In genomic region chr19:55167741-55168140, GRCm38 (mm10) we compare ENCODE assay signal across 27 mouse cellular contexts. TPM values are rescaled to one million over a fixed set of nuclear protein-coding genes. Genes with fewer than 3 reads are reported as not detected.
DNase-seq lines count a peak whose midpoint lies in the region; ATAC-seq lines count a peak whose summit lies in the region.
"Had no signal": no experiment of that assay in that cellular context is flagged by ENCODE, and none has a peak within 500 bp of the region (broad histone marks: within the 10 kb centered on the region; RNA-seq: fewer than 3 reads in every experiment).

No protein-coding gene starts in this region.

- WGBS in lung, embryonic 15.5 days = 25% methylated on average over 2 of the region's 2 CpGs

- peaks cover 21% of the 10 kb centered on the region for H3K4me1 ChIP-seq in lung, embryonic 15.5 days
- peaks cover 7% of the 10 kb centered on the region for H3K4me1 ChIP-seq in brown adipose tissue, adult 24 weeks (ENCODE audit: control insufficient read depth, insufficient read depth, insufficient read length, low read length)
- H3K4me1 ChIP-seq: embryonic facial prominence, embryonic 13.5 days; embryonic facial prominence, embryonic 15.5 days; forebrain, embryonic 10.5 days; forebrain, embryonic 12.5 days had no signal

- H3K9me3 ChIP-seq in lung, embryonic 15.5 days = 0 out of 2 replicates have a peak, but pooled peaks cover 7% of the 10 kb centered on the region
- H3K9me3 ChIP-seq: embryonic facial prominence, embryonic 15.5 days had no signal

- DNase-seq in lung, postnatal 36 days = no peak
- DNase-seq in adipocyte (ENCODE audit: low spot score) = peak; percentile 67
- DNase-seq in gastrocnemius, postnatal 14 days = no peak
- DNase-seq: adrenal gland, adult 8-10 months; adrenal gland, postnatal 14 days; adrenal gland, postnatal 36 days; cerebellum, adult 11 months; cerebellum, adult 18-20 months; cerebellum, adult 8-10 months; cerebellum, adult 9-11 months; cerebellum, postnatal 14 days; cerebellum, postnatal 36 days; embryo, embryonic 11 days had no signal

- H3K27ac ChIP-seq in lung, embryonic 15.5 days = peak overlapping the region; percentile 61; the same call in 1 of the 2 replicates
- H3K27ac ChIP-seq in brown adipose tissue, adult 24 weeks (replicated peaks; ENCODE audit: low read depth, low read length) = peak overlapping the region; percentile 97
- H3K27ac ChIP-seq: embryonic facial prominence, embryonic 13.5 days; embryonic facial prominence, embryonic 15.5 days; forebrain, embryonic 10.5 days; forebrain, embryonic 12.5 days had no signal

- H3K27me3 ChIP-seq in lung, embryonic 15.5 days = no peaks in the 10 kb centered on the region
- H3K27me3 ChIP-seq: embryonic facial prominence, embryonic 13.5 days; embryonic facial prominence, embryonic 15.5 days; forebrain, embryonic 12.5 days had no signal

- no peak overlapping the region for H3K9ac ChIP-seq in lung, embryonic 15.5 days
- H3K9ac ChIP-seq: embryonic facial prominence, embryonic 13.5 days; embryonic facial prominence, embryonic 15.5 days; forebrain, embryonic 12.5 days had no signal

- H3K4me2 ChIP-seq in lung, embryonic 15.5 days = no peak overlapping the region
- H3K4me2 ChIP-seq: embryonic facial prominence, embryonic 13.5 days; embryonic facial prominence, embryonic 15.5 days; forebrain, embryonic 12.5 days had no signal

- intact Hi-C loops in gastrocnemius, postnatal 14 days (cut with DNase I; ENCODE audit: low total_unique reads) = no loop called here

- ATAC-seq in lung, embryonic 15.5 days (ENCODE audit: borderline replicate concordance, extremely low read depth, low FRiP score, low TSS enrichment) = no peak
- ATAC-seq: forebrain, embryonic 14.5 days; forebrain, embryonic 16.5 days had no signal

- no peak overlapping the region for H3K4me3 ChIP-seq in lung, embryonic 15.5 days
- no peak overlapping the region for H3K4me3 ChIP-seq in brown adipose tissue, adult 24 weeks (ENCODE audit: insufficient read depth, low read depth, low read length)
- H3K4me3 ChIP-seq: embryonic facial prominence, embryonic 13.5 days; embryonic facial prominence, embryonic 15.5 days; erythroblast, embryonic 14.5 days; forebrain, embryonic 10.5 days; forebrain, embryonic 12.5 days had no signal

- H3K36me3 ChIP-seq in lung, embryonic 15.5 days = no peaks in the 10 kb centered on the region
- H3K36me3 ChIP-seq: embryonic facial prominence, embryonic 13.5 days; embryonic facial prominence, embryonic 15.5 days; forebrain, embryonic 10.5 days; forebrain, embryonic 12.5 days had no signal

RNA-seq across cellular contexts. Expression of gene Tectb, which starts 12.8 kb away (rescaled TPM):
- polyA plus RNA-seq in lung, embryonic 15.5 days (2015; fragmentation: Nextera tagmentation; extraction: Ambion mirVana) = 0.15 TPM in 1 of 2 replicates, not detected in the other
- polyA plus RNA-seq in brown adipose tissue, adult 24 weeks (2012; ENCODE audit: insufficient read depth, insufficient read length, missing spikeins) = not detected in 2 replicates
- under 1 TPM; 0.64 to 0.66 TPM for total RNA-seq in gastrocnemius, postnatal 14 days (2021)
- total RNA-seq: common myeloid progenitor, adult 5-6 weeks; ES-E14; MEL had no signal
- polyA plus RNA-seq: C2C12; embryonic facial prominence, embryonic 11.5 days; embryonic facial prominence, embryonic 13.5 days; erythroblast, embryonic 14.5 days; forebrain, embryonic 10.5 days; forebrain, embryonic 16.5 days had no signal

RNA-seq across cellular contexts. Expression of gene Gpam, which starts 40.7 kb away (rescaled TPM):
- 28.7 and 29.2 TPM in 2 replicates for polyA plus RNA-seq in lung, embryonic 15.5 days (2015; fragmentation: Nextera tagmentation; extraction: Ambion mirVana)
- polyA plus RNA-seq in brown adipose tissue, adult 24 weeks (2012; ENCODE audit: insufficient read depth, insufficient read length, missing spikeins) = 110 and 122 TPM in 2 replicates
- total RNA-seq in gastrocnemius, postnatal 14 days (2021) = 100 to 1,000 TPM; 118 to 123 TPM
